Mouse (Mus musculus) megakaryocyte, embryonic 14.5 days (primary cell): ENCODE measurements at regions not wholly inside any gene's neighbourhood (a gene's known extent, or its start where the extent isn't known, plus 50 kb on each side); places are given as distances from the start of the nearest gene placed in this dataset.

Experiments used
- H3K27me3 ChIP-seq: replicated peaks from 2 replicates; pipeline ENCODE3; 2012; ENCODE audit warnings: inconsistent platforms
- H3K36me3 ChIP-seq: replicated peaks from 2 replicates; pipeline ENCODE3; 2012; ENCODE audit warnings: low read length, inconsistent platforms, mixed read lengths
- H3K4me1 ChIP-seq: 2 replicates; pipeline ENCODE4 v1.6.1; 2012; ENCODE audit warnings: inconsistent platforms
- H3K4me3 ChIP-seq: replicated peaks from 2 replicates; pipeline ENCODE3; 2012; ENCODE audit warnings: moderate library complexity, mild to moderate bottlenecking, inconsistent platforms
- H3K9me3 ChIP-seq: 2 replicates; pipeline ENCODE4 v1.6.1; 2012; ENCODE audit warnings: inconsistent platforms
- FLI1 ChIP-seq: IDR thresholded peaks from 2 replicates; pipeline ENCODE4 v1.6.1; 2012; ENCODE audit warnings: low read length, inconsistent platforms, mixed read lengths
- GATA1 ChIP-seq: IDR thresholded peaks from 3 replicates; pipeline ENCODE4 v1.6.1; 2012; ENCODE audit warnings: mixed read lengths, low read length, inconsistent platforms, borderline replicate concordance

GRCm38 (mm10) chr6:67152845-67153468 lies 85.0 kb upstream of the Serbp1 start:
- H3K27me3 ChIP-seq: no peaks in the 10 kb centered on the region
- H3K4me1 ChIP-seq: peaks cover 31% of the 10 kb centered on the region
- peak overlapping the region; percentile 62 for H3K4me3 ChIP-seq
- TF ChIP-seq FLI1 (no peak), GATA1 (no peak)
- H3K9me3 ChIP-seq: no peaks in the 10 kb centered on the region
- no peaks in the 10 kb centered on the region for H3K36me3 ChIP-seq

- Histone ChIP-seq H3K4me1 (peaks cover 39% of the 10 kb centered on the region), H3K4me3 (no peak overlapping the region), H3K36me3 (no peaks in the 10 kb centered on the region), H3K9me3 (no peaks in the 10 kb centered on the region), H3K27me3 (no peaks in the 10 kb centered on the region)
- TF ChIP-seq GATA1: no peak
- no peak for TF ChIP-seq FLI1
Observed at GRCm38 (mm10) chr6:67151515-67151914, 86.5 kb upstream of the Serbp1 start.

- Histone ChIP-seq H3K4me3 (no peak overlapping the region), H3K9me3 (no peaks in the 10 kb centered on the region), H3K27me3 (no peaks in the 10 kb centered on the region), H3K4me1 (peaks cover 33% of the 10 kb centered on the region), H3K36me3 (no peaks in the 10 kb centered on the region)
- TF ChIP-seq FLI1 (no peak), GATA1 (no peak)
Observed at GRCm38 (mm10) chr6:67149425-67149824, 88.6 kb upstream of the Serbp1 start.

GRCm38 (mm10) chr6:67146708-67147107 lies 91.3 kb upstream of the Serbp1 start:
- peaks cover 4% of the 10 kb centered on the region for H3K27me3 ChIP-seq
- H3K36me3 ChIP-seq: no peaks in the 10 kb centered on the region
- TF ChIP-seq GATA1 (no peak), FLI1 (no peak)
- no peak overlapping the region for H3K4me3 ChIP-seq
- H3K9me3 ChIP-seq: no peaks in the 10 kb centered on the region
- peaks cover 26% of the 10 kb centered on the region for H3K4me1 ChIP-seq

- Histone ChIP-seq H3K4me3 (no peak overlapping the region), H3K36me3 (no peaks in the 10 kb centered on the region), H3K9me3 (no peaks in the 10 kb centered on the region), H3K27me3 (peaks cover 4% of the 10 kb centered on the region), H3K4me1 (peaks cover 30% of the 10 kb centered on the region)
- TF ChIP-seq GATA1: no peak
- no peak for TF ChIP-seq FLI1
Observed at GRCm38 (mm10) chr6:67145969-67146368, 92.0 kb upstream of the Serbp1 start.

- Histone ChIP-seq H3K9me3 (no peaks in the 10 kb centered on the region), H3K4me1 (peaks cover 35% of the 10 kb centered on the region), H3K4me3 (no peak overlapping the region), H3K27me3 (peaks cover 6% of the 10 kb centered on the region), H3K36me3 (no peaks in the 10 kb centered on the region)
- TF ChIP-seq GATA1 (no peak), FLI1 (no peak)
Observed at GRCm38 (mm10) chr6:67144946-67145716, 92.8 kb upstream of the Serbp1 start.

- Histone ChIP-seq H3K9me3 (no peaks in the 10 kb centered on the region), H3K36me3 (no peaks in the 10 kb centered on the region), H3K4me1 (peaks cover 22% of the 10 kb centered on the region), H3K4me3 (no peak overlapping the region), H3K27me3 (peaks cover 28% of the 10 kb centered on the region)
- TF ChIP-seq GATA1: no peak
- TF ChIP-seq FLI1: no peak
Observed at GRCm38 (mm10) chr6:67142179-67142578, 95.8 kb upstream of the Serbp1 start.

GRCm38 (mm10) chr6:67140645-67141250 lies 97.2 kb upstream of the Serbp1 start:
- TF ChIP-seq GATA1: no peak
- no peak for TF ChIP-seq FLI1
- Histone ChIP-seq H3K4me3 (no peak overlapping the region), H3K27me3 (peaks cover 33% of the 10 kb centered on the region), H3K36me3 (no peaks in the 10 kb centered on the region), H3K9me3 (no peaks in the 10 kb centered on the region), H3K4me1 (peaks cover 17% of the 10 kb centered on the region)

GRCm38 (mm10) chr6:67139012-67139375 lies 99.0 kb upstream of the Serbp1 start:
- H3K36me3 ChIP-seq: no peaks in the 10 kb centered on the region
- H3K27me3 ChIP-seq: peaks cover 33% of the 10 kb centered on the region
- TF ChIP-seq FLI1 (no peak), GATA1 (no peak)
- H3K4me3 ChIP-seq: no peak overlapping the region
- no peaks in the 10 kb centered on the region for H3K9me3 ChIP-seq
- H3K4me1 ChIP-seq: peaks cover 22% of the 10 kb centered on the region
